Mouse (Mus musculus) hindbrain, embryonic 14.5 days (tissue): Measurements from ENCODE around the gene Crybb1. TPM values are rescaled to one million over a fixed set of nuclear protein-coding genes. Genes with fewer than 3 reads are reported as not detected.

Experiments used
- ATAC-seq: fragments of 200-750 bp; cut with Nextera tagmentation; 2 replicates; pipeline ENCODE4 v1.8.0; 2017; ENCODE audit warnings: moderate number of reproducible peaks, mild to moderate bottlenecking, moderate TSS enrichment, moderate library complexity; ENCODE audit not compliant: low FRiP score
- DNase-seq: peaks from one replicate; pipeline ENCODE4 v3.0.0-alpha.2; 2015; ENCODE audit warnings: low spot score
- H3K27ac ChIP-seq: fragments of 300-500 bp; sonication (generic); 2 replicates; pipeline ENCODE4 v1.5.1; 2014; ENCODE audit warnings: mild to moderate bottlenecking, moderate library complexity
- H3K27me3 ChIP-seq: fragments of 300-500 bp; sonication (generic); 2 replicates; pipeline ENCODE4 v1.6.1; 2014; ENCODE audit warnings: mild to moderate bottlenecking, low read length, mixed read lengths; ENCODE audit not compliant: control insufficient read depth, insufficient read depth
- H3K36me3 ChIP-seq: fragments of 300-500 bp; sonication (generic); replicated peaks from 2 replicates; pipeline ENCODE4 v1.6.1; 2014; ENCODE audit not compliant: control insufficient read depth, insufficient read depth
- H3K4me1 ChIP-seq: fragments of 300-500 bp; sonication (generic); replicated peaks from 2 replicates; pipeline ENCODE4 v1.6.1; 2014; ENCODE audit warnings: antibody characterized with exemption, low read length, mixed read lengths; ENCODE audit not compliant: control insufficient read depth, insufficient read depth
- H3K4me2 ChIP-seq: fragments of 300-500 bp; sonication (generic); replicated peaks from 2 replicates; pipeline ENCODE4 v1.6.1; 2014; ENCODE audit warnings: mild to moderate bottlenecking, moderate library complexity
- H3K4me3 ChIP-seq: fragments of 300-500 bp; sonication (generic); replicated peaks from 2 replicates; pipeline ENCODE4 v1.5.1; 2014; ENCODE audit warnings: mild to moderate bottlenecking, low read length
- H3K9ac ChIP-seq: fragments of 300-500 bp; sonication (generic); 2 replicates; pipeline ENCODE4 v1.6.1; 2014
- H3K9me3 ChIP-seq: fragments of 300-500 bp; sonication (generic); 2 replicates; pipeline ENCODE4 v1.6.1; 2016; ENCODE audit warnings: low read length; ENCODE audit not compliant: control insufficient read depth
- WGBS: fragments of 180-500 bp; shearing (Covaris S2); extraction: QIAGEN DNeasy Blood & Tissue Kit; methylation state at CpG from one replicate; pipeline ENCODE4 v1.1.7; 2014; 5-methylcytosine and 5-hydroxymethylcytosine counted together
- polyA plus RNA-seq: library from polyadenylated mRNA; unstranded; fragments of >200 nt; fragmentation: Nextera tagmentation; extraction: Ambion mirVana; gene quantifications from 2 replicates; pipeline ENCODE4 v1.2.1, GENCODE M21; 2014

The Crybb1 gene
- polyA plus RNA-seq, 1 experiment from 2014 or later, result 3.9 TPM

DNA sequence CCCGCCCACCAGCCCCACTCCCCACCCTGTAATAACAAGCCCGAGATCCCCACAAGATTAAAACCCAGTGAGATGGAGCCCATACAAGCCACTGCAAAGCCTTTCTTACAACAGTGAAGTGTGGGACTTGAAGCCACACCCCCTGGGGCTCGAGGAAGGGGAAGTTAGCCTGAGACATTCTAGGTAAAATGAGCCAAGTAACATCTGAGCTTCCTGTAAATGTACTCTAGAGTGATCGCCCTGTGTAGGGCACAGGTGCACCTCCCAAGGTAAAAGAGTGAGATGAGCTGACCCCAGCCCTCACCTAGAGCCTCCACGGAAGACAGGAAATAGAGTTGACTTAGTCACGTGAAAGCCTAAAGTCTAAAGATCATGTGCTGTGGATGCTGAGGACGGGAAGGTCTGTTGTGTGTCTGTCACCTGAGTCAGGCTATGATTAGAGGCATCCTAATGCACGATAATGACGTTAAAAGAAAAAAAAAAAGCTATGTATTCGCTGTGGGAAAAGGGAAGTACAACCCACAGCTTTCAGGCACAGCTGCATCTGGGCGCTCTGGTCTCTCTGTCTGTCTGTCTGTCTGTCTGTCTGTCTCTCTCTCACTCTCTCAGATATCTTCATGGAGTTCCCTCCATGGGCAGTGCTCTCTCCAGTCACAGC, 31.5 kb downstream of the Crybb1 start:
- Histone ChIP-seq H3K36me3 (no peaks in the 10 kb centered on the region), H3K9me3 (no peaks in the 10 kb centered on the region), H3K27me3 (no peaks in the 10 kb centered on the region), H3K4me3 (no peak overlapping the region), H3K4me2 (no peak overlapping the region), H3K4me1 (no peaks in the 10 kb centered on the region), H3K9ac (no peak overlapping the region), H3K27ac (no peak overlapping the region)
- DNase-seq (no peak), ATAC-seq (no peak)
- 82% methylated on average over 11 of the region's 11 CpGs for WGBS

GRCm38 (mm10) chr5:112287652-112288051, 32.0 kb downstream of the Crybb1 start:
- DNase-seq (no peak), ATAC-seq (no peak)
- Histone ChIP-seq H3K9me3 (no peaks in the 10 kb centered on the region), H3K36me3 (no peaks in the 10 kb centered on the region), H3K27me3 (no peaks in the 10 kb centered on the region), H3K4me3 (no peak overlapping the region), H3K4me1 (no peaks in the 10 kb centered on the region), H3K27ac (no peak overlapping the region), H3K9ac (no peak overlapping the region), H3K4me2 (no peak overlapping the region)
- 93% methylated on average over 2 of the region's 2 CpGs for WGBS

DNA sequence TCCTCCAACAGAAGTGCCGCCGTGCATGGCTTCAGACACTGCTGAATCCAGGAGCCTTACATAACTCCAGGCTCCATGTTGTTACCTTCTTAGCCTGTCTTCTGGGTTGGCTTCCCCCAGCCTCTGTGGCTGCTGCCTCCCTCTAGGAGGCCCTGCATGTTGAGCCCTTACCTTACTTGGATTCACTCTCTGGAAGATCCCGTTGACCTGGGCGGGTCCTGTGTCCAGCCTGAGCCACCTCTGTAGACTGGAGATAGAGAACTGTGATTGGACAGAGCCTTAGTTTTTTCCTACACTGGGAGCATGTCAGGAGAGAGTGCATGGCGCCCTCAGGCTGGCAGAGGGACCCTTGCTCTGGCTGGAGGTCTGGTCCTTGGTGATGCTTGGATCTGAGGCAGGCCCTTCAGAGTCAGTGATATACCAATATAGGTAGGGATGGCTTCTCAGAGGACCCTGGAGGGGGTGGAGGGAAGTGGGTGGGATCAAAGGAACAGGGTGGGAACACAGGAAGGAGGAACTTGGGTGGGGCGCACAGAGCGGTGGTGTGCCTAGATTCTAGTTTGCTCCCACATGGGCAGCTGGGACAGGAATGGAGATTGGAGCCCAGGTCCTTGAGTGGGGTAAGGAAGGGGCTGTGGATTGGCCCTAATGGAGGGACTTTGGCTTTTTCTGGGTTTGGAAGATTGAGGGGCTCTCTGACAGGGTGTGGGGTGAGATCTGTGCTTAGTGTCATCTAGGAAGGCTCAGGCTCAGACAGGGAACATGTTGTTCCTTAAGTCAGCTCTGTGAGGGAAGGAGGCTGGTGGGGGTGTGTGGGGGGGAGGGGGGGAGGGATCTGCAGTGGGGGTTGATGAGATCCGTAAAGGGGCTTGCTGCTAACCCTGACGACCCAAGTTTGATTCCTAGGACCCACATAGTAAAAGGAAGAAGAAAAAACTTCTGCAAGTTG, 32.9 kb downstream of the Crybb1 start:
- no peak overlapping the region for H3K9ac ChIP-seq
- DNase-seq, result no peak
- ATAC-seq, result no peak
- no peak overlapping the region for H3K27ac ChIP-seq
- H3K4me3 ChIP-seq, result no peak overlapping the region
- no peaks in the 10 kb centered on the region for H3K36me3 ChIP-seq
- H3K4me1 ChIP-seq, result no peaks in the 10 kb centered on the region
- H3K27me3 ChIP-seq, result no peaks in the 10 kb centered on the region
- H3K9me3 ChIP-seq, result no peaks in the 10 kb centered on the region
- 86% methylated on average over 7 of the region's 9 CpGs for WGBS
- no peak overlapping the region for H3K4me2 ChIP-seq

GRCm38 (mm10) chr5:112289236-112289635, 33.6 kb downstream of the Crybb1 start:
- H3K27ac ChIP-seq, result no peak overlapping the region
- no peak overlapping the region for H3K4me2 ChIP-seq
- H3K4me3 ChIP-seq, result no peak overlapping the region
- no peak for DNase-seq
- 77% methylated on average over 6 of the region's 8 CpGs for WGBS
- H3K9ac ChIP-seq, result no peak overlapping the region
- no peaks in the 10 kb centered on the region for H3K27me3 ChIP-seq
- H3K36me3 ChIP-seq, result no peaks in the 10 kb centered on the region
- no peaks in the 10 kb centered on the region for H3K9me3 ChIP-seq
- no peaks in the 10 kb centered on the region for H3K4me1 ChIP-seq
- ATAC-seq, result no peak

GRCm38 (mm10) chr5:112289819-112290535, 34.4 kb downstream of the Crybb1 start:
- Histone ChIP-seq H3K4me2 (no peak overlapping the region), H3K36me3 (no peaks in the 10 kb centered on the region), H3K4me1 (peaks cover 4% of the 10 kb centered on the region; the same call in 1 of the 2 replicates), H3K9ac (no peak overlapping the region), H3K27me3 (no peaks in the 10 kb centered on the region), H3K9me3 (no peaks in the 10 kb centered on the region), H3K4me3 (no peak overlapping the region), H3K27ac (no peak overlapping the region)
- WGBS, result 85% methylated on average over 16 of the region's 16 CpGs
- no peak for ATAC-seq
- no peak for DNase-seq

DNA sequence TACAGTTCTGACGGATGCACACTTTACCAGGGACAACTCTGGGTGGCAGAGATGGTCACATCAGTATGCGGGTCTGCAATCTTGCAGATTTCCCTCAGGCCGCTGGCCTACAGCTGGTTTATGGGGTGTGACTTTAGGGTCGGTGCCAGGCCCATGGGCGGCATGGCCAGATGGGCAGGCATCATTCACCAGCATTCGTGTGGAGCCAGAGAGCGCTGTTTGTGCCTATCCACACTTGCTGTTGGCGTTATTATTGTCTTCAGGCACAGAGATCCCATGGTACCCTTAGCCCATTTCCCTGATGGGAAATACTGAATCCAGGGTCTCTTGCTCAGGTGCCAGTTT, 34.9 kb downstream of the Crybb1 start:
- Histone ChIP-seq H3K27ac (no peak overlapping the region), H3K9ac (no peak overlapping the region), H3K4me1 (peaks cover 8% of the 10 kb centered on the region; the same call in 1 of the 2 replicates), H3K9me3 (no peaks in the 10 kb centered on the region), H3K4me2 (no peak overlapping the region), H3K36me3 (no peaks in the 10 kb centered on the region), H3K27me3 (no peaks in the 10 kb centered on the region), H3K4me3 (no peak overlapping the region)
- WGBS, result 81% methylated on average over 8 of the region's 8 CpGs
- no peak for ATAC-seq
- no peak for DNase-seq

- H3K4me2 ChIP-seq, result no peak overlapping the region
- no peak overlapping the region for H3K27ac ChIP-seq
- ATAC-seq (no peak), DNase-seq (no peak)
- peaks cover 9% of the 10 kb centered on the region; the same call in 1 of the 2 replicates for H3K4me1 ChIP-seq
- WGBS, result 83% methylated on average over 5 of the region's 5 CpGs
- no peak overlapping the region for H3K4me3 ChIP-seq
- no peaks in the 10 kb centered on the region for H3K27me3 ChIP-seq
- no peak overlapping the region for H3K9ac ChIP-seq
- H3K36me3 ChIP-seq, result no peaks in the 10 kb centered on the region
- H3K9me3 ChIP-seq, result no peaks in the 10 kb centered on the region
These were observed 36.3 kb downstream of the Crybb1 start for GRCm38 (mm10) chr5:112291866-112292265.

DNA sequence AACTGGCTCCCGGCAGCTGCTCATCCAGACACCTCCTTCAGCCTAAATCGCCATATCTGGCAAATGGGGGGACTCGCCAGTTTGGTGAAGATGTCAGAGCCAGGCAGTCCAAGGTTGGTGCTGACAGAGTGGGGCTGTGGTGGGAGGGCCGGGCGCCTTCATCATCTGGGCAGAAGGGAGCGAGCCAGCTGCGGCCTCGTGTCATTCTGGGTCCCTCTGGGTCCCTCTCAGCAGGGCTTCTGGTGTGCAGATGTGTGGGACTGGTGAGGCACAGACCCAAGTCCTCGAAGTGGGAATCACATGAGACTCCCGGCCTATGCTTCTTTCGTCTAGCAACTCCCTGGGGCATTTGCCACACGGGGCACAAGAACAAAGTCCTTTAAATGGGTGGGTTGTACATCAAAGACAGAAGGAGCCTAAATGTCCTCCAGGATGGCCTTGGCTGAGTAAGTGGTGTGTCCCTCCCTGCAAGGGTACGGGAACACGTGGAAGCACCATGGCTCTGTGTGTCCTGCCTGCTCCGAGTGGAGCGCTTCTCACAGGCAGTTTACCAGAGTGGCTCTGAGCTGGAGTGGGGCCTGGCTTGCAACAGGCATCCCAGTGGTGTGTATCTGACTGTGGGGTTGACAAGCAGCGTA, 36.8 kb downstream of the Crybb1 start:
- Histone ChIP-seq H3K9ac (no peak overlapping the region), H3K36me3 (no peaks in the 10 kb centered on the region), H3K27ac (no peak overlapping the region), H3K4me2 (no peak overlapping the region), H3K4me1 (peaks cover 11% of the 10 kb centered on the region; the same call in 1 of the 2 replicates), H3K4me3 (no peak overlapping the region), H3K27me3 (no peaks in the 10 kb centered on the region), H3K9me3 (no peaks in the 10 kb centered on the region)
- no peak for DNase-seq
- 76% methylated on average over 17 of the region's 17 CpGs for WGBS
- ATAC-seq, result no peak

DNA sequence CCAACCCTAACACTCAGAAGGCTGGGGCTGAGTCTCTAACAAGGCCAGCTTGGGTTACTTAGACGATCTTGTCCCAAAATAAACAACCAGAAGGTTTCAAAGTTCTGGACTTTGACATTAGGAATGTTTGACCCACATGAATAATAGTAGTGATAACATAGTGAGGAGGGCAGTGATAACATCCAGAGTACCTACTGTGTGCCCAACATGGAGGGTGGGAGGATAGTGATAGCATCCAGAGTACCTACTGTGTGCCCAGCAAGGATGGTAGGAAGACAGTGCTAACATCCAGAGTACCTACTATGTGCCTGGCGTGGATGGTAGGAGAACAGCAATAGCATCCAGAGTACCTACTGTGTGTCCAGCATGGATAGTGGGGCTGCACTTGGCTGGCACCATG, 38.2 kb downstream of the Crybb1 start:
- H3K27ac ChIP-seq, result no peak overlapping the region
- H3K9me3 ChIP-seq, result no peaks in the 10 kb centered on the region
- H3K27me3 ChIP-seq, result no peaks in the 10 kb centered on the region
- H3K36me3 ChIP-seq, result no peaks in the 10 kb centered on the region
- peaks cover 11% of the 10 kb centered on the region; the same call in 1 of the 2 replicates for H3K4me1 ChIP-seq
- H3K4me2 ChIP-seq, result no peak overlapping the region
- ATAC-seq (no peak), DNase-seq (no peak)
- WGBS, result 85% methylated on average over 2 of the region's 2 CpGs
- no peak overlapping the region for H3K4me3 ChIP-seq
- H3K9ac ChIP-seq, result no peak overlapping the region
